Mouse (Mus musculus): Measurements from ENCODE around the gene Zfp119b. TPM values are rescaled to one million over a fixed set of nuclear protein-coding genes. Genes with fewer than 3 reads are reported as not detected.
A peak's percentile ranks its signal among the peaks of the same experiment; 100 is the strongest.
"Not testable (repeated sequence)": the region's sequence is repeated elsewhere in the genome, so short reads cannot be mapped to it uniquely, and the experiment has no call there.

Zfp119b gene
- total RNA-seq, 2 experiments from 2014 or later = 3.3 to 4.0 TPM

GRCm38 (mm10) chr17:55957726-55958583 is 8.7 kb upstream of the Zfp119b start:
- no peak for DNase-seq

- peak; percentile 79 to 86 for DNase-seq
Observed at GRCm38 (mm10) chr17:55957168-55957567, 7.9 kb upstream of the Zfp119b start.

- no peak for DNase-seq
Observed at GRCm38 (mm10) chr17:55956591-55956990, 7.3 kb upstream of the Zfp119b start.

- DNase-seq = peak; percentile 63
Observed at GRCm38 (mm10) chr17:55956129-55956528, 6.8 kb upstream of the Zfp119b start.

- no peak for DNase-seq
Observed at GRCm38 (mm10) chr17:55954229-55954628, 4.9 kb upstream of the Zfp119b start.

- DNase-seq = no peak
Observed at GRCm38 (mm10) chr17:55953751-55954150, 4.5 kb upstream of the Zfp119b start.

GRCm38 (mm10) chr17:55952447-55953027 is 3.2 kb upstream of the Zfp119b start, which contains the start of gene Ebi3:
Ebi3 (plus strand) TSS chr17:55952640.
- DNase-seq = no peak

GRCm38 (mm10) chr17:55952041-55952440 is 2.7 kb upstream of the Zfp119b start:
- no peak for DNase-seq

GRCm38 (mm10) chr17:55950601-55951000 is 1.3 kb upstream of the Zfp119b start:
- no peak for DNase-seq

- DNase-seq = no peak
Observed at GRCm38 (mm10) chr17:55948647-55949046, 653 bp downstream of the Zfp119b start.

GRCm38 (mm10) chr17:55945696-55946095 is 3.6 kb downstream of the Zfp119b start:
- DNase-seq = no peak

GRCm38 (mm10) chr17:55944866-55945682 is 4.2 kb downstream of the Zfp119b start:
- peak; percentile 95 to 97 for DNase-seq

GRCm38 (mm10) chr17:55944387-55944865 is 4.9 kb downstream of the Zfp119b start:
- DNase-seq = not testable (repeated sequence)

- DNase-seq = no peak
Observed at GRCm38 (mm10) chr17:55933191-55933590, 16.1 kb downstream of the Zfp119b start.

GRCm38 (mm10) chr17:55932635-55933034 is 16.7 kb downstream of the Zfp119b start:
- no peak for DNase-seq

- DNase-seq = peak; percentile 48 to 74
Observed at GRCm38 (mm10) chr17:55931553-55932502, 17.5 kb downstream of the Zfp119b start.

GRCm38 (mm10) chr17:55906669-55907068 is 42.6 kb downstream of the Zfp119b start:
- DNase-seq = no peak

GRCm38 (mm10) chr17:55904131-55904530 is 45.2 kb downstream of the Zfp119b start:
- no peak for DNase-seq

- no peak for DNase-seq
Observed at GRCm38 (mm10) chr17:55903687-55904086, 45.6 kb downstream of the Zfp119b start.

GRCm38 (mm10) chr17:55903087-55903486 is 46.2 kb downstream of the Zfp119b start:
- no peak for DNase-seq

GRCm38 (mm10) chr17:55892406-55892955 is 56.8 kb downstream of the Zfp119b start:
- peak in 1 of 2 experiments; percentile 2 for DNase-seq
